Mouse (Mus musculus) heart, postnatal 0 days (tissue): ENCODE results near the gene Brsk1.

Experiments used
- CTCF ChIP-seq: IDR thresholded peaks from 2 replicates; pipeline ENCODE4 v1.5.1; 2016; ENCODE audit warnings: antibody characterized with exemption, control low read depth, low read depth
- EP300 ChIP-seq: IDR thresholded peaks from 2 replicates; pipeline ENCODE4 v1.6.1; 2016; ENCODE audit warnings: antibody characterized with exemption, low read depth

- no peak for TF ChIP-seq CTCF
- no peak for TF ChIP-seq EP300
These were observed 62.6 kb downstream of the Brsk1 start, which contains the start of gene Cox6b2 for GRCm38 (mm10) chr7:4752821-4753570.
